Mouse (Mus musculus) liver, postnatal 0 days (tissue): ENCODE results near the gene Rmnd5a.

Experiments used
- CTCF ChIP-seq: sonication (generic); IDR thresholded peaks from 2 replicates; pipeline ENCODE4 v1.5.1; 2016; ENCODE audit warnings: antibody characterized with exemption, low read depth
- EP300 ChIP-seq: IDR thresholded peaks from 2 replicates; pipeline ENCODE4 v1.6.1; 2016; ENCODE audit warnings: antibody characterized with exemption, low read depth, mild to moderate bottlenecking

DNA sequence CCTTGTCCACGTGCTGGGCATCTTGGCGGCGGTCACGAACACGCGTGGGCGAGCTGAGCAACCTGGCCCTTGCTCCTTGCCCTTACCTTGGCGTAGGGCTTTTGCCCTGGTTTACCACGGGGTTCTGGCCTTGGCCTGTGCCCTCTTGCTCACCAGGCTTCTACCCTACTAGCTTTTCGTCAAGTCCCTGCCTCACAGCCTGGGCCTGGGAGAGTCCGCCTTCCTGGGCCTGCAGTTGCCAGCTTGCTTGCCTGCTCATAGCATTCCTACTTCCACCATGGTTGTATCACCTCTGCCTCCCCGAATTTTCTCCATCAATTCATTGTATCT, 779 bp upstream of the Rmnd5a start:
- TF ChIP-seq CTCF, result no peak
- TF ChIP-seq EP300, result no peak
